Mouse (Mus musculus) lung, postnatal 36 days (tissue): ENCODE results near the gene Wfdc18.

Source experiments
- DNase-seq: peaks from one replicate; pipeline ENCODE4 v3.0.0; 2022; ENCODE audit warnings: mixed read lengths

The Wfdc18 gene

GRCm38 (mm10) chr11:83708715-83709114 lies at the start of gene Wfdc18:
Gene Wfdc18, plus strand, starts transcription at chr11:83709015.
- DNase-seq, result no peak

- DNase-seq, result no peak
These were observed 46.6 kb upstream of the Wfdc18 start, which contains the start of gene Ccl4 for GRCm38 (mm10) chr11:83662204-83662603. Gene Ccl4, plus strand, starts transcription at chr11:83662584.

GRCm38 (mm10) chr11:83663532-83663931 lies 45.3 kb upstream of the Wfdc18 start:
- DNase-seq, result peak; percentile 28

- peak; percentile 54 for DNase-seq
These were observed 37.1 kb upstream of the Wfdc18 start for GRCm38 (mm10) chr11:83671743-83672142.

GRCm38 (mm10) chr11:83675665-83676064 lies 33.1 kb upstream of the Wfdc18 start:
- no peak for DNase-seq

- no peak for DNase-seq
These were observed 18.9 kb upstream of the Wfdc18 start for GRCm38 (mm10) chr11:83689918-83690317.

- DNase-seq, result no peak
These were observed 16.8 kb upstream of the Wfdc18 start for GRCm38 (mm10) chr11:83692008-83692407.

- peak; percentile 8 for DNase-seq
These were observed 5.1 kb upstream of the Wfdc18 start, which contains the start of gene Wfdc17 for GRCm38 (mm10) chr11:83703705-83704104. Gene Wfdc17, plus strand, starts transcription at chr11:83703991.

GRCm38 (mm10) chr11:83709683-83710082 lies 868 bp downstream of the Wfdc18 start:
- no peak for DNase-seq

GRCm38 (mm10) chr11:83712671-83713070 lies 3.9 kb downstream of the Wfdc18 start:
- DNase-seq, result no peak

- peak; percentile 28 for DNase-seq
These were observed 5.1 kb downstream of the Wfdc18 start for GRCm38 (mm10) chr11:83713925-83714324.

GRCm38 (mm10) chr11:83717042-83717665 lies 8.3 kb downstream of the Wfdc18 start:
- peak; percentile 70 for DNase-seq

- DNase-seq, result peak; percentile 49
These were observed 12.0 kb downstream of the Wfdc18 start for GRCm38 (mm10) chr11:83720766-83721165.

- peak; percentile 23 for DNase-seq
These were observed 20.1 kb downstream of the Wfdc18 start for GRCm38 (mm10) chr11:83728757-83729432.

- no peak for DNase-seq
These were observed 22.3 kb downstream of the Wfdc18 start for GRCm38 (mm10) chr11:83731116-83731515.

GRCm38 (mm10) chr11:83733071-83733640 lies 24.3 kb downstream of the Wfdc18 start:
- no peak for DNase-seq

- DNase-seq, result peak; percentile 32
These were observed 25.4 kb downstream of the Wfdc18 start for GRCm38 (mm10) chr11:83734215-83734614.

GRCm38 (mm10) chr11:83735881-83736280 lies 27.1 kb downstream of the Wfdc18 start:
- DNase-seq, result no peak

- DNase-seq, result peak; percentile 38
These were observed 28.3 kb downstream of the Wfdc18 start for GRCm38 (mm10) chr11:83737109-83737558.

- DNase-seq, result peak; percentile 90
These were observed 30.4 kb downstream of the Wfdc18 start for GRCm38 (mm10) chr11:83739241-83739640.

- DNase-seq, result peak; percentile 39
These were observed 31.7 kb downstream of the Wfdc18 start for GRCm38 (mm10) chr11:83740443-83740991.

GRCm38 (mm10) chr11:83741841-83742240 lies 33.0 kb downstream of the Wfdc18 start:
- DNase-seq, result no peak

- DNase-seq, result peak; percentile 49
These were observed 34.0 kb downstream of the Wfdc18 start for GRCm38 (mm10) chr11:83742731-83743355.
